Mouse (Mus musculus) urinary bladder, adult 2 months (tissue): Measurements from ENCODE around the gene Pigyl. TPM values are rescaled to one million over a fixed set of nuclear protein-coding genes. Genes with fewer than 3 reads are reported as not detected.

Experiments used
- DNase-seq: peaks from one replicate; pipeline ENCODE4 v3.0.0; 2022; ENCODE audit warnings: low spot score
- polyA plus RNA-seq: library from polyadenylated mRNA; depleted of rRNA; stranded (reverse); fragments of >200 nt; gene quantifications from 2 replicates; pipeline ENCODE4 v1.2.3, GENCODE M21; 2012; rRNA removed

Pigyl gene
- polyA plus RNA-seq, 1 experiment, result 92.9 TPM

DNA sequence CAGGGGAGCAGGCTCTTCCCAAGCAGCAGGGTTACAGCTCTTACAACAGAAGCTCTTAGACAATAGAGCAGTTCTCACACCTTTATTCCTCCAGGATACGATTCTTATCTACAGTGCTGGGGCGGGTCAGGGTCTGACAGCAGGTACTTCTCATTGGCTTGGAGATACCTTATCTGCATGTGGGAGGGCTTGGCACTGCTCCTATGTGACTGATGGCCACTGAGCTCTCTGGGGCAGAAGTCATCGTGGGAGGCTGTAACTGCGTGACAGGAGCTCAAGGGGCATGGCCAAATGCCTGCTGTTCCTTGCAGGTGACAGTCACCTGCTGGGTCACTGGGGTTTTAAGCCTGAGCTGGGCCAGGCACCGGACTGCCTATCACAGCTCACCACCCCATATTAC, 39.8 kb downstream of the Pigyl start:
- no peak for DNase-seq

Other genes with a start within 250 kb of the Pigyl start
- gene Rab3d, start 238.7 kb upstream of the Pigyl start, polyA plus RNA-seq, result 54.4 and 59.9 TPM in 2 replicates
- 8.8 and 9.4 TPM in 2 replicates for gene Ccdc159, start 229.4 kb upstream of the Pigyl start, polyA plus RNA-seq
- gene Tmem205, start 229.3 kb upstream of the Pigyl start, polyA plus RNA-seq, result 93.0 and 101 TPM in 2 replicates
- 14.5 and 17.1 TPM in 2 replicates for gene Plppr2, start 219.8 kb upstream of the Pigyl start, polyA plus RNA-seq
- gene Swsap1, start 201.1 kb upstream of the Pigyl start, polyA plus RNA-seq, result 4.6 and 6.4 TPM in 2 replicates
- gene Epor, start 193.3 kb upstream of the Pigyl start, polyA plus RNA-seq, result 1.8 and 2.1 TPM in 2 replicates
- gene Rgl3, start 167.4 kb upstream of the Pigyl start, polyA plus RNA-seq, result 25.7 and 27.3 TPM in 2 replicates
- gene Ccdc151, start 154.2 kb upstream of the Pigyl start, polyA plus RNA-seq, result 0.19 and 0.29 TPM in 2 replicates
- gene Prkcsh, start 154.0 kb upstream of the Pigyl start, polyA plus RNA-seq, result 84.4 and 86.5 TPM in 2 replicates
- gene Elavl3, start 104.8 kb upstream of the Pigyl start, polyA plus RNA-seq, result 0.06 and 0.16 TPM in 2 replicates
- not detected in 2 replicates for gene Gm49318, start 85.6 kb upstream of the Pigyl start, polyA plus RNA-seq
- gene Zfp653, start 85.5 kb upstream of the Pigyl start, polyA plus RNA-seq, result 18.0 and 21.3 TPM in 2 replicates
- 39.4 and 40.3 TPM in 2 replicates for gene Ecsit, start 71.4 kb upstream of the Pigyl start, polyA plus RNA-seq
- 3,917 and 4,778 TPM in 2 replicates for gene Cnn1, start 57.6 kb upstream of the Pigyl start, polyA plus RNA-seq
- gene Elof1, start 39.7 kb upstream of the Pigyl start, polyA plus RNA-seq, result 74.8 and 97.4 TPM in 2 replicates
- 24.0 and 35.7 TPM in 2 replicates for gene Acp5, start 21.1 kb upstream of the Pigyl start, polyA plus RNA-seq
- 1.3 and 1.4 TPM in 2 replicates for gene Zfp872, start 31.2 kb downstream of the Pigyl start, polyA plus RNA-seq
- 44.2 and 47.3 TPM in 2 replicates for gene Zfp809, start 68.9 kb downstream of the Pigyl start, polyA plus RNA-seq
- 0.26 and 0.34 TPM in 2 replicates for gene Zfp599, start 103.0 kb downstream of the Pigyl start, polyA plus RNA-seq
- gene Zfp810, start 150.8 kb downstream of the Pigyl start, polyA plus RNA-seq, result 11.9 and 12.6 TPM in 2 replicates
- gene Anln, start 232.3 kb downstream of the Pigyl start, polyA plus RNA-seq, result 5.2 and 6.6 TPM in 2 replicates